Mouse (Mus musculus) stomach, embryonic 14.5 days (tissue): ENCODE results near the gene Mllt3. TPM values are rescaled to one million over a fixed set of nuclear protein-coding genes. Genes with fewer than 3 reads are reported as not detected.

Source experiments
- ATAC-seq: fragments of 200-750 bp; cut with Nextera tagmentation; 2 replicates; pipeline ENCODE4 v1.8.0; 2017; ENCODE audit warnings: low read depth, moderate TSS enrichment; ENCODE audit not compliant: insufficient number of reproducible peaks, insufficient read depth, low FRiP score
- H3K27ac ChIP-seq: fragments of 300-500 bp; sonication (generic); 2 replicates; pipeline ENCODE4 v1.5.1; 2014; ENCODE audit warnings: mild to moderate bottlenecking, low read length, moderate library complexity, mixed read lengths
- H3K27me3 ChIP-seq: fragments of 300-500 bp; sonication (generic); 2 replicates; pipeline ENCODE4 v1.6.1; 2014; ENCODE audit warnings: low read length, control low read depth, mixed read lengths; ENCODE audit not compliant: control insufficient read depth, insufficient read depth
- H3K36me3 ChIP-seq: fragments of 300-500 bp; sonication (generic); 2 replicates; pipeline ENCODE4 v1.6.1; 2014; ENCODE audit warnings: mild to moderate bottlenecking, control low read depth, low read length, moderate library complexity, mixed read lengths; ENCODE audit not compliant: control insufficient read depth, insufficient read depth
- H3K4me1 ChIP-seq: fragments of 300-500 bp; sonication (generic); 2 replicates; pipeline ENCODE4 v1.6.1; 2014; ENCODE audit warnings: low read length, control low read depth, mixed read lengths; ENCODE audit not compliant: control insufficient read depth, insufficient read depth
- H3K4me2 ChIP-seq: fragments of 300-500 bp; sonication (generic); replicated peaks from 2 replicates; pipeline ENCODE4 v1.6.1; 2014; ENCODE audit warnings: low read depth, low read length, control low read depth
- H3K4me3 ChIP-seq: fragments of 300-500 bp; sonication (generic); 2 replicates; pipeline ENCODE4 v1.5.1; 2014; ENCODE audit warnings: low read depth, low read length, control low read depth
- H3K9ac ChIP-seq: fragments of 300-500 bp; sonication (generic); replicated peaks from 2 replicates; pipeline ENCODE4 v1.6.1; 2014; ENCODE audit warnings: low read depth, mild to moderate bottlenecking, control low read depth, low read length, moderate library complexity, mixed read lengths
- H3K9me3 ChIP-seq: fragments of 300-500 bp; sonication (generic); 2 replicates; pipeline ENCODE4 v1.6.1; 2016; ENCODE audit warnings: low read depth, low read length, control low read depth; ENCODE audit not compliant: control insufficient read depth
- WGBS: fragments of 180-500 bp; shearing (Covaris S2); extraction: QIAGEN DNeasy Blood & Tissue Kit; methylation state at CpG from one replicate; pipeline ENCODE4 v1.1.7; 2014; 5-methylcytosine and 5-hydroxymethylcytosine counted together
- polyA plus RNA-seq: library from polyadenylated mRNA; unstranded; fragments of >200 nt; fragmentation: Nextera tagmentation; extraction: Ambion mirVana; gene quantifications from 2 replicates; pipeline ENCODE4 v1.2.1, GENCODE M21; 2014

Mllt3 gene
- polyA plus RNA-seq, 1 experiment from 2014 or later, result 43.1 TPM

GRCm38 (mm10) chr4:87878701-87879100, 154.5 kb downstream of the Mllt3 start:
- Histone ChIP-seq H3K36me3 (no peaks in the 10 kb centered on the region), H3K27me3 (no peaks in the 10 kb centered on the region), H3K9me3 (no peaks in the 10 kb centered on the region), H3K27ac (no peak overlapping the region), H3K4me3 (no peak overlapping the region), H3K9ac (no peak overlapping the region), H3K4me2 (no peak overlapping the region), H3K4me1 (peaks cover 5% of the 10 kb centered on the region; the same call in 1 of the 2 replicates)
- ATAC-seq, result no peak
- WGBS, result 89% methylated on average over 6 of the region's 6 CpGs

- H3K36me3 ChIP-seq, result peaks cover 4% of the 10 kb centered on the region; the same call in 1 of the 2 replicates
- no peaks in the 10 kb centered on the region for H3K27me3 ChIP-seq
- no peak for ATAC-seq
- no peak overlapping the region for H3K4me3 ChIP-seq
- H3K27ac ChIP-seq, result no peak overlapping the region
- H3K4me2 ChIP-seq, result no peak overlapping the region
- no peaks in the 10 kb centered on the region for H3K9me3 ChIP-seq
- H3K4me1 ChIP-seq, result peaks cover 3% of the 10 kb centered on the region; the same call in 1 of the 2 replicates
- 62% methylated on average over 2 of the region's 2 CpGs for WGBS
- H3K9ac ChIP-seq, result no peak overlapping the region
Measured at GRCm38 (mm10) chr4:87870563-87870962, 162.6 kb downstream of the Mllt3 start.

GRCm38 (mm10) chr4:87866564-87866963, 166.6 kb downstream of the Mllt3 start:
- H3K36me3 ChIP-seq, result no peaks in the 10 kb centered on the region
- H3K27me3 ChIP-seq, result no peaks in the 10 kb centered on the region
- no peak for ATAC-seq
- H3K4me1 ChIP-seq, result peaks cover 6% of the 10 kb centered on the region; the same call in 1 of the 2 replicates
- no peak overlapping the region for H3K27ac ChIP-seq
- H3K9me3 ChIP-seq, result no peaks in the 10 kb centered on the region
- no peak overlapping the region for H3K4me2 ChIP-seq
- H3K4me3 ChIP-seq, result no peak overlapping the region
- 73% methylated on average over 3 of the region's 3 CpGs for WGBS
- no peak overlapping the region for H3K9ac ChIP-seq

DNA sequence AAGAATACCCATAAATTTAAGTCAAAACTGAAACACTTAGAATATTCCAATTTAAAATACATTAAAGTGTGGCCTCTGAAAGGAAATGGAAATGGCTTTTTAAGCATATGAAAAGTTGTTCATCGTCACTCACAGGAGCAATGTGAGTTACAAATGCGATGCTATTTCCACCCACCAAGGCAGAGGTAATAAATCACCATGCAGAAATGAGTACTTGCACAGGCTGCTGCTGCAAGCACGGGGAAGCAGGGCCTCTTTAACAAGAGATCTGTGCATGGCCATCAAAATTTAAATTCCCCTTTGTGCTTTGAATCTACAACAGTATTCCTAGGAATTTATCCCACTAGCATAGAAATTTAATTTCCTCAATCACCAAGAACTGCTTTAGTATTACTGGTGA, 167.3 kb downstream of the Mllt3 start:
- Histone ChIP-seq H3K4me2 (no peak overlapping the region), H3K4me1 (peaks cover 6% of the 10 kb centered on the region; the same call in 1 of the 2 replicates), H3K27me3 (no peaks in the 10 kb centered on the region), H3K9ac (no peak overlapping the region), H3K36me3 (no peaks in the 10 kb centered on the region), H3K4me3 (no peak overlapping the region), H3K9me3 (no peaks in the 10 kb centered on the region), H3K27ac (no peak overlapping the region)
- WGBS, result 25% methylated on average over 3 of the region's 3 CpGs
- ATAC-seq, result no peak

- no peak overlapping the region for H3K4me2 ChIP-seq
- no peak overlapping the region for H3K4me3 ChIP-seq
- H3K4me1 ChIP-seq, result peaks cover 6% of the 10 kb centered on the region; the same call in 1 of the 2 replicates
- no peaks in the 10 kb centered on the region for H3K36me3 ChIP-seq
- ATAC-seq, result no peak
- H3K27ac ChIP-seq, result no peak overlapping the region
- no peak overlapping the region for H3K9ac ChIP-seq
- WGBS, result 58% methylated on average over 3 of the region's 3 CpGs
- H3K9me3 ChIP-seq, result no peaks in the 10 kb centered on the region
- H3K27me3 ChIP-seq, result no peaks in the 10 kb centered on the region
Measured at GRCm38 (mm10) chr4:87865041-87865440, 168.1 kb downstream of the Mllt3 start.

GRCm38 (mm10) chr4:87863212-87863611, 170.0 kb downstream of the Mllt3 start:
- 94% methylated on average over 5 of the region's 5 CpGs for WGBS
- ATAC-seq, result no peak
- H3K4me2 ChIP-seq, result no peak overlapping the region

DNA sequence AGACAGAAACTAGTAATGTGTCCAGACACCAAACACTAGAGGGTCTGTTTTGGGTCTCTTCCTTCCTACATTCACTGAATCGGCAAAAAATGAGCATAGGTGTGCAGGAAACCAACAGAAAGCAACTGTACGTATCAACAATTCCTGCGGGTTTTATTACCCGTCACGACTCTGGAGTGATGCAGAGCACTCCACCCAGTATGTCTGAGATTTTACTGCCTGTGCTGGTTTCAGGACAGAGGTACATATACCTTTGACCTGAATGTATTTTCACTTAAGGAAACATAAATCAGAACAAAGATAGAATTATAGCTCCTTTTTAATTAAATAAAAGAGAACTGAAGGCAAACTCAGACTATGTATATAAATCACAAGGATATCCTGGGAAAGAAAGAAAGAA, 172.4 kb downstream of the Mllt3 start:
- no peak overlapping the region for H3K9ac ChIP-seq
- 85% methylated on average over 5 of the region's 5 CpGs for WGBS
- no peak for ATAC-seq
- no peak overlapping the region for H3K4me2 ChIP-seq
- no peak overlapping the region for H3K4me3 ChIP-seq
- no peaks in the 10 kb centered on the region for H3K27me3 ChIP-seq
- 0 out of 2 replicates have a peak, but pooled peaks cover 2% of the 10 kb centered on the region for H3K4me1 ChIP-seq
- H3K9me3 ChIP-seq, result no peaks in the 10 kb centered on the region
- H3K36me3 ChIP-seq, result no peaks in the 10 kb centered on the region
- H3K27ac ChIP-seq, result no peak overlapping the region

More at GRCm38 (mm10) chr4:87863212-87863611, 170.0 kb downstream of the Mllt3 start:
- H3K4me1 ChIP-seq, result peaks cover 6% of the 10 kb centered on the region; the same call in 1 of the 2 replicates
- H3K27me3 ChIP-seq, result no peaks in the 10 kb centered on the region
- H3K4me3 ChIP-seq, result no peak overlapping the region
- H3K36me3 ChIP-seq, result no peaks in the 10 kb centered on the region
- no peak overlapping the region for H3K9ac ChIP-seq
- H3K27ac ChIP-seq, result no peak overlapping the region
- no peaks in the 10 kb centered on the region for H3K9me3 ChIP-seq

DNA sequence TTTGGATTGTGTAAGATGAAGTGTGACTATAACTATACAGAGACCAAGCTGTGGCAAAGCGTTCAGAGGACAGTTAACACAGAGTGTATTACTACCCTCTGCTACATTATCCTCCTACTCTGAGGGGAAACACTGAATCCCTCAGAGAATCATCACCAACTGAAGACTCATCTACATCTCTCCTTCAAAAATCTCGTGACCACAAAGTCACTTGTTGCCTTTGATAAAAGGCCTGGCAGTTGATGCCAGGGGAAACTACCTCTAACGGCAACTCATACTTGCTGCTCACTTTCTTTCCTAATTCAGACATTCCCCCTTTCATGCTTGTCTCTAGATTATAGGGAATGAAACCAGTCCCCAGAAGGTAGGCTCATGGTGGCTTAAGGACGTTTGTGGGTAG, 174.0 kb downstream of the Mllt3 start:
- 75% methylated on average over 4 of the region's 4 CpGs for WGBS
- no peak for ATAC-seq
- H3K4me1 ChIP-seq, result no peaks in the 10 kb centered on the region
- H3K27ac ChIP-seq, result no peak overlapping the region
- no peak overlapping the region for H3K4me2 ChIP-seq
- H3K27me3 ChIP-seq, result no peaks in the 10 kb centered on the region
- no peak overlapping the region for H3K4me3 ChIP-seq
- no peaks in the 10 kb centered on the region for H3K9me3 ChIP-seq
- H3K36me3 ChIP-seq, result no peaks in the 10 kb centered on the region
- no peak overlapping the region for H3K9ac ChIP-seq

- H3K4me2 ChIP-seq, result no peak overlapping the region
- H3K4me1 ChIP-seq, result no peaks in the 10 kb centered on the region
- H3K9ac ChIP-seq, result no peak overlapping the region
- H3K36me3 ChIP-seq, result no peaks in the 10 kb centered on the region
- no peak for ATAC-seq
- no peaks in the 10 kb centered on the region for H3K27me3 ChIP-seq
- H3K9me3 ChIP-seq, result no peaks in the 10 kb centered on the region
- H3K27ac ChIP-seq, result no peak overlapping the region
- no peak overlapping the region for H3K4me3 ChIP-seq
- WGBS, result 98% methylated on average over 1 of the region's 1 CpGs
Measured at GRCm38 (mm10) chr4:87857982-87858381, 175.2 kb downstream of the Mllt3 start.
